Mouse (Mus musculus) heart, postnatal 0 days (tissue): Measurements from ENCODE around the gene Slc22a26. TPM values are rescaled to one million over a fixed set of nuclear protein-coding genes. Genes with fewer than 3 reads are reported as not detected.
"Not testable (repeated sequence)": the region's sequence is repeated elsewhere in the genome, so short reads cannot be mapped to it uniquely, and the experiment has no call there.

Source experiments
- ATAC-seq: fragments of 200-750 bp; cut with Nextera tagmentation; 2 replicates; pipeline ENCODE4 v1.8.0; 2017; ENCODE audit warnings: low read depth, moderate number of reproducible peaks, moderate library complexity; ENCODE audit not compliant: insufficient read depth
- DNase-seq: peaks from one replicate; pipeline ENCODE4 v3.0.0-alpha.2; 2016; ENCODE audit warnings: low spot score
- H3K27ac ChIP-seq: fragments of 300-500 bp; sonication (generic); 2 replicates; pipeline ENCODE4 v1.5.1; 2014; ENCODE audit warnings: low read depth, mild to moderate bottlenecking
- H3K27me3 ChIP-seq: fragments of 300-500 bp; sonication (generic); 2 replicates; pipeline ENCODE4 v1.6.1; 2014; ENCODE audit warnings: low read length, mixed read lengths; ENCODE audit not compliant: control insufficient read depth, insufficient read depth
- H3K36me3 ChIP-seq: fragments of 300-500 bp; sonication (generic); replicated peaks from 2 replicates; pipeline ENCODE4 v1.6.1; 2014; ENCODE audit warnings: low read length, mixed read lengths; ENCODE audit not compliant: control insufficient read depth, insufficient read depth
- H3K4me1 ChIP-seq: fragments of 300-500 bp; sonication (generic); 2 replicates; pipeline ENCODE4 v1.6.1; 2014; ENCODE audit warnings: antibody characterized with exemption; ENCODE audit not compliant: control insufficient read depth, insufficient read depth
- H3K4me2 ChIP-seq: fragments of 300-500 bp; sonication (generic); 2 replicates; pipeline ENCODE4 v1.6.1; 2014; ENCODE audit warnings: low read depth, mild to moderate bottlenecking, low read length, moderate library complexity
- H3K4me3 ChIP-seq: fragments of 300-500 bp; sonication (generic); 2 replicates; pipeline ENCODE4 v1.5.1; 2014; ENCODE audit warnings: low read depth, low read length
- H3K9ac ChIP-seq: fragments of 300-500 bp; sonication (generic); replicated peaks from 2 replicates; pipeline ENCODE4 v1.6.1; 2014; ENCODE audit warnings: low read depth, low read length, mixed read lengths
- H3K9me3 ChIP-seq: fragments of 300-500 bp; sonication (generic); replicated peaks from 2 replicates; pipeline ENCODE4 v1.6.1; 2016; ENCODE audit warnings: low read length; ENCODE audit not compliant: control insufficient read depth
- CTCF ChIP-seq: IDR thresholded peaks from 2 replicates; pipeline ENCODE4 v1.5.1; 2016; ENCODE audit warnings: antibody characterized with exemption, control low read depth, low read depth
- EP300 ChIP-seq: IDR thresholded peaks from 2 replicates; pipeline ENCODE4 v1.6.1; 2016; ENCODE audit warnings: antibody characterized with exemption, low read depth
- WGBS: fragments of 180-500 bp; shearing (Covaris S2); extraction: QIAGEN DNeasy Blood & Tissue Kit; methylation state at CpG from one replicate; pipeline ENCODE4 v1.1.7; 2014; 5-methylcytosine and 5-hydroxymethylcytosine counted together
- polyA plus RNA-seq: library from polyadenylated mRNA; unstranded; fragments of >200 nt; fragmentation: Nextera tagmentation; extraction: Ambion mirVana; gene quantifications from 2 replicates; pipeline ENCODE4 v1.2.1, GENCODE M21; 2015
- total RNA-seq: library from RNA; depleted of rRNA; stranded (reverse); fragments of >200 nt; gene quantifications from 2 replicates; pipeline ENCODE4 v1.2.3, GENCODE M21; 2014; ENCODE audit warnings: low replicate concordance; rRNA removed

Slc22a26 gene
- not detected in 2 replicates for total RNA-seq
- not detected in 2 replicates for polyA plus RNA-seq

- TF ChIP-seq CTCF (no peak), EP300 (no peak)
- Histone ChIP-seq H3K36me3 (no peaks in the 10 kb centered on the region), H3K9me3 (no peaks in the 10 kb centered on the region), H3K4me2 (no peak within 1 kb of the TSS), H3K27me3 (no peaks in the 10 kb centered on the region), H3K4me3 (no peak within 1 kb of the TSS), H3K4me1 (no peaks in the 10 kb centered on the region), H3K27ac (no peak within 1 kb of the TSS), H3K9ac (no peak within 1 kb of the TSS)
- 66% methylated on average over 1 of the region's 1 CpGs for WGBS
- ATAC-seq (no peak), DNase-seq (no peak)
Observed at GRCm38 (mm10) chr19:7802571-7802970, at the start of gene Slc22a26. TSS of gene Slc22a26 (minus strand) at chr19:7802667.

GRCm38 (mm10) chr19:7829851-7830250 lies 27.4 kb upstream of the Slc22a26 start:
- WGBS: 45% methylated on average over 2 of the region's 2 CpGs
- ATAC-seq (no peak), DNase-seq (no peak)
- no peaks in the 10 kb centered on the region for H3K4me1 ChIP-seq
- no peak overlapping the region for H3K27ac ChIP-seq
- H3K36me3 ChIP-seq: no peaks in the 10 kb centered on the region
- no peak overlapping the region for H3K4me3 ChIP-seq
- no peaks in the 10 kb centered on the region for H3K9me3 ChIP-seq
- no peak overlapping the region for H3K4me2 ChIP-seq
- no peaks in the 10 kb centered on the region for H3K27me3 ChIP-seq
- TF ChIP-seq CTCF: no peak
- TF ChIP-seq EP300: no peak
- no peak overlapping the region for H3K9ac ChIP-seq

- H3K4me3 ChIP-seq: no peak overlapping the region
- H3K4me2 ChIP-seq: no peak overlapping the region
- no peaks in the 10 kb centered on the region for H3K4me1 ChIP-seq
- no peak overlapping the region for H3K9ac ChIP-seq
- DNase-seq (no peak), ATAC-seq (no peak)
- H3K27me3 ChIP-seq: no peaks in the 10 kb centered on the region
- H3K27ac ChIP-seq: no peak overlapping the region
- TF ChIP-seq CTCF (no peak), EP300 (no peak)
- 74% methylated on average over 1 of the region's 1 CpGs for WGBS
- no peaks in the 10 kb centered on the region for H3K36me3 ChIP-seq
- no peaks in the 10 kb centered on the region for H3K9me3 ChIP-seq
Observed at GRCm38 (mm10) chr19:7790571-7790970, 11.9 kb downstream of the Slc22a26 start.

- no peaks in the 10 kb centered on the region for H3K9me3 ChIP-seq
- DNase-seq (no peak), ATAC-seq (no peak)
- H3K27ac ChIP-seq: no peak overlapping the region
- no peak overlapping the region for H3K9ac ChIP-seq
- no peak for TF ChIP-seq CTCF
- TF ChIP-seq EP300: no peak
- H3K4me1 ChIP-seq: no peaks in the 10 kb centered on the region
- no peak overlapping the region for H3K4me3 ChIP-seq
- no peaks in the 10 kb centered on the region for H3K27me3 ChIP-seq
- no peaks in the 10 kb centered on the region for H3K36me3 ChIP-seq
- no peak overlapping the region for H3K4me2 ChIP-seq
- WGBS: 59% methylated on average over 4 of the region's 4 CpGs
Observed at GRCm38 (mm10) chr19:7775306-7775705, 27.2 kb downstream of the Slc22a26 start.

- Histone ChIP-seq H3K4me3 (no peak overlapping the region), H3K4me1 (no peaks in the 10 kb centered on the region), H3K9me3 (no peaks in the 10 kb centered on the region), H3K27ac (no peak overlapping the region), H3K36me3 (no peaks in the 10 kb centered on the region), H3K27me3 (no peaks in the 10 kb centered on the region), H3K4me2 (no peak overlapping the region), H3K9ac (no peak overlapping the region)
- ATAC-seq (no peak), DNase-seq (no peak)
- TF ChIP-seq EP300 (no peak), CTCF (no peak)
- 73% methylated on average over 2 of the region's 2 CpGs for WGBS
Observed at GRCm38 (mm10) chr19:7766124-7766523, 36.3 kb downstream of the Slc22a26 start.

GRCm38 (mm10) chr19:7765599-7765998 lies 36.9 kb downstream of the Slc22a26 start:
- DNase-seq (no peak), ATAC-seq (no peak)
- TF ChIP-seq CTCF (no peak), EP300 (no peak)
- Histone ChIP-seq H3K27ac (no peak overlapping the region), H3K9ac (no peak overlapping the region), H3K27me3 (no peaks in the 10 kb centered on the region), H3K9me3 (no peaks in the 10 kb centered on the region), H3K4me2 (no peak overlapping the region), H3K4me1 (no peaks in the 10 kb centered on the region), H3K4me3 (no peak overlapping the region), H3K36me3 (no peaks in the 10 kb centered on the region)
- 79% methylated on average over 3 of the region's 3 CpGs for WGBS

GRCm38 (mm10) chr19:7753371-7753770 lies 49.1 kb downstream of the Slc22a26 start:
- not testable (repeated sequence) for H3K36me3 ChIP-seq, H3K9ac ChIP-seq, H3K4me2 ChIP-seq, H3K27me3 ChIP-seq, ATAC-seq, H3K27ac ChIP-seq, DNase-seq, H3K4me1 ChIP-seq, H3K4me3 ChIP-seq, H3K9me3 ChIP-seq
- whole genome bisulfite sequencing: 52% methylated on average over 13 of the region's 13 CpGs
